Mouse (Mus musculus) limb, embryonic 12.5 days (tissue): ENCODE data around the gene Slc27a2. TPM values are rescaled to one million over a fixed set of nuclear protein-coding genes. Genes with fewer than 3 reads are reported as not detected.

Experiments
- ATAC-seq: fragments of 200-750 bp; cut with Nextera tagmentation; 2 replicates; pipeline ENCODE4 v1.8.0; 2017; ENCODE audit warnings: low read depth, moderate TSS enrichment; ENCODE audit not compliant: insufficient number of reproducible peaks, insufficient read depth, low FRiP score, low TSS enrichment
- H3K27ac ChIP-seq: fragments of 300-500 bp; sonication (generic); 2 replicates; pipeline ENCODE4 v1.5.1; 2016; ENCODE audit warnings: mild to moderate bottlenecking, moderate library complexity
- H3K27me3 ChIP-seq: fragments of 300-500 bp; sonication (generic); 2 replicates; pipeline ENCODE4 v1.6.1; 2016; ENCODE audit warnings: mild to moderate bottlenecking, moderate library complexity
- H3K36me3 ChIP-seq: fragments of 300-500 bp; sonication (generic); 2 replicates; pipeline ENCODE4 v1.6.1; 2016; ENCODE audit warnings: mild to moderate bottlenecking, moderate library complexity
- H3K4me1 ChIP-seq: fragments of 300-500 bp; sonication (generic); replicated peaks from 2 replicates; pipeline ENCODE4 v1.6.1; 2016
- H3K4me2 ChIP-seq: fragments of 300-500 bp; sonication (generic); 2 replicates; pipeline ENCODE4 v1.6.1; 2016; ENCODE audit warnings: mild to moderate bottlenecking, moderate library complexity
- H3K4me3 ChIP-seq: fragments of 300-500 bp; sonication (generic); replicated peaks from 2 replicates; pipeline ENCODE4 v1.5.1; 2016; ENCODE audit warnings: mild to moderate bottlenecking
- H3K9ac ChIP-seq: fragments of 300-500 bp; sonication (generic); replicated peaks from 2 replicates; pipeline ENCODE4 v1.6.1; 2016; ENCODE audit warnings: mild to moderate bottlenecking, moderate library complexity
- H3K9me3 ChIP-seq: fragments of 300-500 bp; sonication (generic); 2 replicates; pipeline ENCODE4 v1.6.1; 2016; ENCODE audit warnings: mild to moderate bottlenecking, moderate library complexity
- WGBS: fragments of 180-500 bp; shearing (Covaris S2); methylation state at CpG from one replicate; pipeline ENCODE4 v1.1.7; 2016; 5-methylcytosine and 5-hydroxymethylcytosine counted together
- polyA plus RNA-seq: library from polyadenylated mRNA; unstranded; fragments of >200 nt; fragmentation: Nextera tagmentation; extraction: Ambion mirVana; gene quantifications from 2 replicates; pipeline ENCODE4 v1.2.1, GENCODE M21; 2016

Gene Slc27a2
- polyA plus RNA-seq, 1 experiment from 2014 or later = 0.53 TPM

DNA sequence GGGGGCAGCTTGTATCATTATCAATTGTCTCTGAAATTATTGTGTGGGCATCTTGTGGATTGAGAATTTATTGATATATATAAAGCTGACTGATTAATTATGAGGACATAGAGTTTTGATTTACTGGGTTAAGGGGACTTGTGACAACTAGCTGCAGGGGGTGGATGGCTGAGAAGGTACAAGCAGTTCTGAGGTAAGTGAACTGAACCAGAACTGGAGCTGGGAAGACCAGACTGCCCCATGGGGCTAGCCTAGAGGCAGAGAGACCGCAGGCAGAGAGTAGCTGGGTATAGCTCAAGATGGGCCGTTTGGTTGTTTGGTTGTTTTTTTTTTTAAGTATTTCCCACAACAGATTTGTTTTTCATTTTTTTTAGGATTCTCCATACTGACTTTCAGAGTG lies 27.9 kb upstream of the Slc27a2 start:
- H3K4me2 ChIP-seq = no peak overlapping the region
- 0 out of 2 replicates have a peak, but pooled peaks cover 4% of the 10 kb centered on the region for H3K4me1 ChIP-seq
- H3K4me3 ChIP-seq = no peak overlapping the region
- no peaks in the 10 kb centered on the region for H3K9me3 ChIP-seq
- no peak overlapping the region for H3K27ac ChIP-seq
- no peak for ATAC-seq
- 66% methylated on average over 2 of the region's 2 CpGs for WGBS
- H3K36me3 ChIP-seq = no peaks in the 10 kb centered on the region
- no peaks in the 10 kb centered on the region; the same call in 1 of the 2 replicates for H3K27me3 ChIP-seq
- H3K9ac ChIP-seq = no peak overlapping the region

DNA sequence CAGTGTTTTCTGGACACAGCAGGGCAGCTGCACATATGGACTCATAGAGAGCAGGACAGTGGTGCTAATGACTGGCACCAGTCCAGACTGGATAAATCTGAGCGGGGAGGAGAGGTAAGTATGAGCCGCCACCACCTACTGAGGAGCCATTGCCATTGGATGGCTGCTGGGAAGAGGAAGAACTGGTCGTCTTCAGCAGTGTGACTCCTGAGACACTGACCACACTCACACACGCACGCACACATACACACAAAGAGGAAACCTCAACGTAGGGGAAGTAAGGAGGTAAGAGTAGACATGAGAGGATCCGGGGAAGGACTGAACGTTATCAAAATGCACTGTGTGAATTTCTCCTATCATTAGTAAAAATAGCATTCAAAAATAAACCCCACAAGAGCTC lies 24.7 kb upstream of the Slc27a2 start:
- Histone ChIP-seq H3K36me3 (no peaks in the 10 kb centered on the region), H3K4me1 (no peaks in the 10 kb centered on the region), H3K9me3 (no peaks in the 10 kb centered on the region), H3K27me3 (no peaks in the 10 kb centered on the region), H3K27ac (no peak overlapping the region), H3K4me3 (no peak overlapping the region), H3K4me2 (no peak overlapping the region), H3K9ac (no peak overlapping the region)
- WGBS = 89% methylated on average over 8 of the region's 8 CpGs
- ATAC-seq = no peak

DNA sequence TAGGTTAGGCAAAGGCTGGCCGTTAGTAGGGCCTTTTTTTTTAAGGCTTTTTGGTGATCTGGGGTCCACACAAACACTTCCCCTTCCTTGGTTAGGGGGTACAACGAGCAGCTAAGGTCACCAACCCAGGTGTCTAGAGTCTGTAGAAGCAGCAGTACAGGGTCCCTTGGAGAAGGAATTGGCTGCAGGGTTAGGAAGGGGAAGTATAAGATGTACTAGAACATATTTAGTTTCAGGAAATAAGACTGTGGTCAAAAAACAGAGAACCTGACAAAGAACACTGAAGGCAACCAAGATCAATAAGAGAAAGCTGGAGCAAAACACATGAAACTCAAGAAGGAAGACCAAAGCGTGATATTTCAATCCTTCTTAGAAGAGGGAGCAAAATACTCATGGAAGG lies 21.6 kb upstream of the Slc27a2 start:
- 77% methylated on average over 3 of the region's 3 CpGs for WGBS
- no peak for ATAC-seq
- no peaks in the 10 kb centered on the region for H3K27me3 ChIP-seq

DNA sequence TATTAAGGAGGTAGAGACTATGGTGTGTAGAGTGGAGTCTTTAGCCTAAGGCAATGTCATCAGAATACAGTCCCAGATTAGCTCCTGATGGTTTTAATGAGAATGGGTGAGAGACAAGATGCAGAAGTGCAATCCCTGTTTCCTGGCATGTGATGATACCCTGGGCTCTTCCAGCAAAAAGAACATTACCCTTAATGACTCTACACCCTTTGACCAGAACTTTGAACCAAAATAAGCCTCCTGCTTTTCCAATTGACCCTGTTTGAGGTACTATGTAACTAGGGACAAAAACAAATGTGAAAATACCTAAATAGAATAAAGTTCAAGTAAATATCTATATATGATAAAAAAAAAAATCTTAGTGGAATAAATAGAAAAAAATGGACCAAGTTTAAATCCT lies 14.6 kb upstream of the Slc27a2 start:
- Histone ChIP-seq H3K27ac (no peak overlapping the region), H3K4me2 (no peak overlapping the region), H3K4me1 (no peaks in the 10 kb centered on the region), H3K27me3 (no peaks in the 10 kb centered on the region), H3K36me3 (no peaks in the 10 kb centered on the region), H3K4me3 (no peak overlapping the region), H3K9me3 (no peaks in the 10 kb centered on the region), H3K9ac (no peak overlapping the region)
- no peak for ATAC-seq

More for the DNA sequence above, 21.6 kb upstream of the Slc27a2 start:
- Histone ChIP-seq H3K36me3 (no peaks in the 10 kb centered on the region), H3K4me1 (no peaks in the 10 kb centered on the region), H3K9ac (no peak overlapping the region), H3K4me3 (no peak overlapping the region), H3K4me2 (no peak overlapping the region), H3K9me3 (no peaks in the 10 kb centered on the region), H3K27ac (no peak overlapping the region)

DNA sequence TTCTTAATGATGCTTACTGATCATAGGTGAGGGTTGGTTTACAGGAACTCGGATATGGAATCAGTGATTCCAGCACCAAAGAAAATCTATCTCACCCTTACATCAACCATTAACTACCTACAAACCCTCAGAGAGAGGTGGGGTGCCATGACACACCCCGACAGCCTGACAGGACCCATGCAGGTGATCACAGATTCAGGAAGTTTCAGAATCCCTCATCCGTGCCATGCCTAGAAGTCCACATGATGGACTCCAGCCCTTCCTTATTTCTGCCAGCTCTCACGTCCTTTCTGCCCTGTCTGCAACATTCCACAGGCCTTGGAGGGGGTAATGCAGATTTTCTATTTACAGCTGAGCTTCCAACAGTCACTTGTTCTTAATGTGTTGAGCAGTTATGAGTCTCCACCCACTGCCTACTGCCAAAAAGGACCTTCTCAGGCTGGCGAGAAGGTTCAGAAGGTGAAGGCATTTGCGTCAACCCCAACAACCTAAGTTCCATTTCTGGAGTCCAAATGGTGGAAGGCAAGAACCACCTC lies 11.7 kb upstream of the Slc27a2 start:
- no peaks in the 10 kb centered on the region for H3K36me3 ChIP-seq
- no peak overlapping the region for H3K27ac ChIP-seq
- no peaks in the 10 kb centered on the region for H3K27me3 ChIP-seq
- H3K4me1 ChIP-seq = no peaks in the 10 kb centered on the region
- H3K9ac ChIP-seq = no peak overlapping the region
- H3K9me3 ChIP-seq = no peaks in the 10 kb centered on the region
- no peak for ATAC-seq
- 80% methylated on average over 6 of the region's 6 CpGs for WGBS
- no peak overlapping the region for H3K4me2 ChIP-seq
- no peak overlapping the region for H3K4me3 ChIP-seq

GRCm38 (mm10) chr2:126542211-126542610 lies 10.0 kb upstream of the Slc27a2 start:
- no peak overlapping the region for H3K9ac ChIP-seq
- no peaks in the 10 kb centered on the region for H3K36me3 ChIP-seq
- no peak overlapping the region for H3K27ac ChIP-seq
- H3K9me3 ChIP-seq = no peaks in the 10 kb centered on the region
- 81% methylated on average over 5 of the region's 5 CpGs for WGBS
- H3K4me2 ChIP-seq = no peak overlapping the region
- H3K4me3 ChIP-seq = no peak overlapping the region
- no peaks in the 10 kb centered on the region for H3K27me3 ChIP-seq
- H3K4me1 ChIP-seq = no peaks in the 10 kb centered on the region
- no peak for ATAC-seq

DNA sequence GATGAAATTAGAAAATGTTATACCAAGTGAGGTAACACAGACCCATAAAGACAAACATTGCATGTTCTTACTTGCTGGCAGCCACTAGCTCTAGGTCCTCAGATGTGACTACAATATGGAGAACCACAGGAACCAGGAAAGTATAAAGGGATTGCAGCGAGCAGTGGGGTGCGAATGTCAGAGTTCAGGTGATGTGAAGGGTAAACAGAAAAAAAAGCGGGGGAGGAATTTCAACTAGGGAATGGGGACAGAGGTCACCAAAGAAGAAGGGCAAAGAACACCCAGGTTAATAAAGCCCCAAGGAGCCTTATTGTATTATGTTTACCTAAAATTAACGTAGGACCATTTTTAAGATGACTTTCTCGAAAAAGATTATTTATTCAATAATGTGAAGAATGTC lies 6.9 kb upstream of the Slc27a2 start:
- no peak for ATAC-seq

GRCm38 (mm10) chr2:126546392-126546791 lies 5.8 kb upstream of the Slc27a2 start:
- Histone ChIP-seq H3K4me1 (no peaks in the 10 kb centered on the region), H3K4me2 (no peak overlapping the region), H3K27ac (no peak overlapping the region), H3K4me3 (no peak overlapping the region), H3K9ac (no peak overlapping the region), H3K9me3 (no peaks in the 10 kb centered on the region), H3K27me3 (peaks cover 20% of the 10 kb centered on the region), H3K36me3 (no peaks in the 10 kb centered on the region)
- no peak for ATAC-seq
- 85% methylated on average over 3 of the region's 3 CpGs for WGBS

More for the DNA sequence above, 6.9 kb upstream of the Slc27a2 start:
- Histone ChIP-seq H3K4me1 (no peaks in the 10 kb centered on the region), H3K4me3 (no peak overlapping the region), H3K27me3 (peaks cover 9% of the 10 kb centered on the region; the same call in 1 of the 2 replicates), H3K27ac (no peak overlapping the region), H3K4me2 (no peak overlapping the region), H3K9me3 (no peaks in the 10 kb centered on the region), H3K9ac (no peak overlapping the region), H3K36me3 (no peaks in the 10 kb centered on the region)
- WGBS = 79% methylated on average over 5 of the region's 5 CpGs

GRCm38 (mm10) chr2:126549681-126550080 lies 2.5 kb upstream of the Slc27a2 start:
- Histone ChIP-seq H3K9me3 (no peaks in the 10 kb centered on the region), H3K9ac (no peak overlapping the region), H3K4me3 (no peak overlapping the region), H3K36me3 (no peaks in the 10 kb centered on the region), H3K27ac (no peak overlapping the region), H3K4me2 (no peak overlapping the region), H3K4me1 (peaks cover 13% of the 10 kb centered on the region), H3K27me3 (peaks cover 51% of the 10 kb centered on the region)
- ATAC-seq = no peak
- 84% methylated on average over 7 of the region's 7 CpGs for WGBS

DNA sequence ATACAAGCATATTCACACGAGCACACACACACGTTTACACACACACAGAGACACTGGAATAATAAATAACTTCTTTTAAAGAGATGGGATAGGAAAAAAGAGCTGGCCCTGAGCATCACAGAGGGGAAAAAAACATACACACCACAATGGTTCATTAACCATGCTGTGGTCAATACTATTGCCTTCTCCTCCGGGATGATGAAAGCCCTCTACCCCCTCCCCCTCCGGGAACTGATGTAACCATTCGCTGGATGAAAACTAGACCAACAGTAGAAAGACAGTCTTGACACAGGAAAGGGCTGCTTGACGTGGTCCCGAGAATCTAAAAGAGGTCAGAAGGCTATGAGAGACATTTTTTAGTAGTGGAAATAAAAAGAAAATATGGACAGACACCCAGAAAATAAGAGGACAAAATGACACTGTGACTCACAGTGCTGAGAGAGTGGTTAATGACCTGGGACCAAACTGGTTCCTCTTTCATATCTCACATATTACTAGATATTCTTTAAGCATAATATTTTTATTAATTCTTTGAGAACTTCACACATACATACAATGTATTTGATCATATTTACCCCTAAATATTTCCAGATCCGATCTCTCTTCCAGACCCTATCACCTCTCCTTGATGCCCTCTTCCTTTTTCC lies 840 bp upstream of the Slc27a2 start:
- no peak overlapping the region for H3K4me3 ChIP-seq
- no peak for ATAC-seq
- WGBS = 84% methylated on average over 8 of the region's 8 CpGs
- no peaks in the 10 kb centered on the region for H3K36me3 ChIP-seq
- H3K4me2 ChIP-seq = no peak overlapping the region
- no peak overlapping the region for H3K9ac ChIP-seq
- H3K27ac ChIP-seq = no peak overlapping the region
- no peaks in the 10 kb centered on the region for H3K9me3 ChIP-seq
- peaks cover 13% of the 10 kb centered on the region for H3K4me1 ChIP-seq
- peaks cover 67% of the 10 kb centered on the region for H3K27me3 ChIP-seq

DNA sequence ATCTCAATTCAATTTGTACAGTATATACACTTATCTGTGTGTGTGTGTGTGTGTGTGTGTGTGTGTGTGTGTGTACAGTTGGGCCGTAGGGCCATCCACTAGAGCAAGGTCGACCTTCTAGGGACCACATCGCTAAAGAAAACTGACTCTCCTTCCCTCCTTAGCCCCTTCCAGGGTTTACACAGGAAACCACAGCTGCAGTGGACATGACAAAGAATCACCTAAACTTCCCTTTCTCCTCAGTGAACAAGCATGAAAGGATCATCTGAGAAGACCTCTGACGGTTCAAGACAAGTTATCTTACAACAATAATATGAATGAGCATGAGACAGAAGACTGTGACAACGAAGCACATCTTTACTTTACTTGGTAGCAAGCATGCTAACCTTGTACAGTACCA lies 311 bp upstream of the Slc27a2 start:
- no peak overlapping the region for H3K4me3 ChIP-seq
- H3K27ac ChIP-seq = no peak overlapping the region
- ATAC-seq = no peak
- no peak overlapping the region for H3K9ac ChIP-seq
- no peaks in the 10 kb centered on the region for H3K36me3 ChIP-seq
- WGBS = 34% methylated on average over 5 of the region's 5 CpGs
- peaks cover 70% of the 10 kb centered on the region for H3K27me3 ChIP-seq
- H3K4me2 ChIP-seq = no peak overlapping the region
- no peaks in the 10 kb centered on the region for H3K9me3 ChIP-seq
- peaks cover 13% of the 10 kb centered on the region for H3K4me1 ChIP-seq

DNA sequence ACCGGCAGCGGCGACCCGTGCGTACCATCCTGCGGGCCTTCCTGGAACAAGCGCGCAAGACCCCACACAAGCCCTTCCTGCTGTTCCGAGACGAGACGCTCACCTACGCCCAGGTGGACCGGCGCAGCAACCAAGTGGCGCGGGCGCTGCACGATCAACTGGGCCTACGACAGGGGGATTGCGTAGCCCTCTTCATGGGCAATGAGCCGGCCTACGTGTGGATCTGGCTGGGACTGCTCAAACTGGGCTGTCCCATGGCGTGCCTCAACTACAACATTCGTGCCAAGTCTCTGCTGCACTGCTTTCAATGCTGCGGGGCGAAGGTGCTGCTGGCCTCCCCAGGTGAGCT lies 1.1 kb downstream of the Slc27a2 start:
- WGBS = 2% methylated on average over 26 of the region's 26 CpGs
- peak overlapping the region; percentile 59 for H3K4me3 ChIP-seq
- 0 out of 2 replicates have a peak, but pooled peaks have one; percentile 26 for ATAC-seq
- H3K9me3 ChIP-seq = no peaks in the 10 kb centered on the region
- peak overlapping the region; percentile 61; the same call in 1 of the 2 replicates for H3K9ac ChIP-seq
- H3K4me2 ChIP-seq = peak overlapping the region; percentile 98
- peaks cover 70% of the 10 kb centered on the region for H3K27me3 ChIP-seq
- peaks cover 13% of the 10 kb centered on the region for H3K4me1 ChIP-seq
- H3K36me3 ChIP-seq = no peaks in the 10 kb centered on the region
- H3K27ac ChIP-seq = no peak overlapping the region
